Mouse (Mus musculus): Measurements from ENCODE around the gene H2afy2. TPM values are rescaled to one million over a fixed set of nuclear protein-coding genes. Genes with fewer than 3 reads are reported as not detected.

Gene H2afy2
- total RNA-seq, 2 experiments from 2014 or later: 15.6 to 17.2 TPM

- DNase-seq (ENCODE audit: extremely low spot score in 1 of 2, low spot score in 1 of 2): no peak
Measured at GRCm38 (mm10) chr10:61736671-61737078, 47.3 kb downstream of the H2afy2 start.

- no peak for DNase-seq (ENCODE audit: extremely low spot score in 1 of 2, low spot score in 1 of 2)
Measured at GRCm38 (mm10) chr10:61734377-61734776, 49.6 kb downstream of the H2afy2 start.

- DNase-seq (ENCODE audit: extremely low spot score in 1 of 2, low spot score in 1 of 2): no peak
Measured at GRCm38 (mm10) chr10:61730171-61730570, 53.8 kb downstream of the H2afy2 start.

GRCm38 (mm10) chr10:61729181-61729580, 54.8 kb downstream of the H2afy2 start:
- peak in 1 of 2 experiments; percentile 38 for DNase-seq (ENCODE audit: extremely low spot score in 1 of 2, low spot score in 1 of 2)

- DNase-seq (ENCODE audit: extremely low spot score in 1 of 2, low spot score in 1 of 2): no peak
Measured at GRCm38 (mm10) chr10:61723271-61723670, 60.7 kb downstream of the H2afy2 start.

- no peak for DNase-seq (ENCODE audit: extremely low spot score in 1 of 2, low spot score in 1 of 2)
Measured at GRCm38 (mm10) chr10:61722215-61722614, 61.7 kb downstream of the H2afy2 start.

GRCm38 (mm10) chr10:61720331-61720730, 63.6 kb downstream of the H2afy2 start:
- DNase-seq (ENCODE audit: extremely low spot score in 1 of 2, low spot score in 1 of 2): no peak

GRCm38 (mm10) chr10:61717406-61718296, 66.3 kb downstream of the H2afy2 start:
- DNase-seq (ENCODE audit: extremely low spot score in 1 of 2, low spot score in 1 of 2): no peak

- no peak for DNase-seq (ENCODE audit: extremely low spot score in 1 of 2, low spot score in 1 of 2)
Measured at GRCm38 (mm10) chr10:61715996-61716864, 67.7 kb downstream of the H2afy2 start.

- no peak for DNase-seq (ENCODE audit: extremely low spot score in 1 of 2, low spot score in 1 of 2)
Measured at GRCm38 (mm10) chr10:61715462-61715837, 68.5 kb downstream of the H2afy2 start.

GRCm38 (mm10) chr10:61714771-61715461, 69.0 kb downstream of the H2afy2 start, which contains the start of gene Aifm2:
Gene Aifm2 (plus strand): TSS chr10:61715263.
- no peak for DNase-seq (ENCODE audit: extremely low spot score in 1 of 2, low spot score in 1 of 2)

GRCm38 (mm10) chr10:61714146-61714545, 69.8 kb downstream of the H2afy2 start:
- no peak for DNase-seq (ENCODE audit: extremely low spot score in 1 of 2, low spot score in 1 of 2)

GRCm38 (mm10) chr10:61713601-61714000, 70.3 kb downstream of the H2afy2 start:
- DNase-seq (ENCODE audit: extremely low spot score in 1 of 2, low spot score in 1 of 2): no peak

- no peak for DNase-seq (ENCODE audit: extremely low spot score in 1 of 2, low spot score in 1 of 2)
Measured at GRCm38 (mm10) chr10:61706412-61707375, 77.3 kb downstream of the H2afy2 start.

- no peak for DNase-seq (ENCODE audit: extremely low spot score in 1 of 2, low spot score in 1 of 2)
Measured at GRCm38 (mm10) chr10:61704663-61705062, 79.3 kb downstream of the H2afy2 start.

GRCm38 (mm10) chr10:61697028-61697427, 86.9 kb downstream of the H2afy2 start:
- no peak for DNase-seq (ENCODE audit: extremely low spot score in 1 of 2, low spot score in 1 of 2)

- DNase-seq (ENCODE audit: extremely low spot score in 1 of 2, low spot score in 1 of 2): no peak
Measured at GRCm38 (mm10) chr10:61696560-61696823, 87.5 kb downstream of the H2afy2 start.

- DNase-seq (ENCODE audit: extremely low spot score in 1 of 2, low spot score in 1 of 2): no peak
Measured at GRCm38 (mm10) chr10:61695703-61696559, 88.0 kb downstream of the H2afy2 start.

Measured in layer of hippocampus, postnatal 25 days (tissue).